Mouse (Mus musculus) olfactory bulb, adult 2 months (tissue): ENCODE measurements around the gene Tex50. TPM values are rescaled to one million over a fixed set of nuclear protein-coding genes. Genes with fewer than 3 reads are reported as not detected.
"Not testable (repeated sequence)": the region's sequence is repeated elsewhere in the genome, so short reads cannot be mapped to it uniquely, and the experiment has no call there.

Experiments
- H3K27ac ChIP-seq: fragments of 200-500 bp; 2 replicates; pipeline ENCODE4 v1.5.1; 2012; ENCODE audit warnings: low read depth, low read length; ENCODE audit not compliant: insufficient read depth
- H3K4me1 ChIP-seq: fragments of 200-500 bp; 2 replicates; pipeline ENCODE4 v1.6.1; 2012; ENCODE audit warnings: low read length; ENCODE audit not compliant: control insufficient read depth, insufficient read depth
- H3K4me3 ChIP-seq: fragments of 200-500 bp; 2 replicates; pipeline ENCODE4 v1.5.1; 2012; ENCODE audit warnings: mild to moderate bottlenecking, low read depth, low read length, moderate library complexity; ENCODE audit not compliant: insufficient read depth
- CTCF ChIP-seq: fragments of 200-500 bp; IDR thresholded peaks from 2 replicates; pipeline ENCODE4 v1.5.1; 2012; ENCODE audit warnings: low read depth, mild to moderate bottlenecking, low read length, moderate library complexity; ENCODE audit not compliant: insufficient read depth
- POLR2A ChIP-seq: fragments of 200-500 bp; IDR thresholded peaks from 2 replicates; pipeline ENCODE4 v1.6.1; 2012; ENCODE audit warnings: mild to moderate bottlenecking, low read depth, low read length, moderate library complexity; ENCODE audit not compliant: insufficient read depth
- WGBS: fragments of 180-500 bp; shearing (Covaris S2); methylation state at CpG from one replicate; pipeline ENCODE4 v1.1.7; 2018; 5-methylcytosine and 5-hydroxymethylcytosine counted together
- polyA plus RNA-seq: library from polyadenylated mRNA; stranded (reverse); fragments of >200 nt; gene quantifications from 2 replicates; pipeline ENCODE4 v1.2.4, GENCODE M21; 2012; ENCODE audit warnings: low replicate concordance; ENCODE audit not compliant: missing spikeins, insufficient read depth, insufficient read length

Gene Tex50
- not detected in 2 replicates for polyA plus RNA-seq

DNA sequence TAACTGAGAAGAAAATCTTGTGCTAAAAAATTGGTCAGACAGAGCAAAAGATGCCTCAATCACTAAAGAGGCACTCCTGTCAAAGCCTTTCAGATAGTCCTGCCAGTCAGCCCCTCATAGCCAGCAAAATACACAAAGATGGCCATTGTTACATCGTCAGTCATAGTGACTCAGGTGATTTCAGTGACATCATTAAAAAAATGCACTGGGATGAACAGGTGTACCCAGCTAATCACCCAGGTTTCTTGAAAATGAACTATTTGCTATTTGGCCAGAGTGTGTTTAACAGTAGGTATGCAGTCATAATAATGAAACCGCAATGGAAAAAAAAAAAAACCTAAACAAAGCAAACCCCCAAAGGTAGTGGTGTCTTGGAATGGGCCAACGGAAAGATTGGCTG, at the start of gene Tex50:
Tex50 (minus strand) TSS at position 101 of the 400 bp plus-strand sequence.
- 87% methylated on average over 3 of the region's 3 CpGs for WGBS
- H3K4me1 ChIP-seq: no peaks in the 10 kb centered on the region
- no peak within 1 kb of the TSS for H3K27ac ChIP-seq
- no peak within 1 kb of the TSS for H3K4me3 ChIP-seq
- TF ChIP-seq POLR2A (no peak), CTCF (no peak)

DNA sequence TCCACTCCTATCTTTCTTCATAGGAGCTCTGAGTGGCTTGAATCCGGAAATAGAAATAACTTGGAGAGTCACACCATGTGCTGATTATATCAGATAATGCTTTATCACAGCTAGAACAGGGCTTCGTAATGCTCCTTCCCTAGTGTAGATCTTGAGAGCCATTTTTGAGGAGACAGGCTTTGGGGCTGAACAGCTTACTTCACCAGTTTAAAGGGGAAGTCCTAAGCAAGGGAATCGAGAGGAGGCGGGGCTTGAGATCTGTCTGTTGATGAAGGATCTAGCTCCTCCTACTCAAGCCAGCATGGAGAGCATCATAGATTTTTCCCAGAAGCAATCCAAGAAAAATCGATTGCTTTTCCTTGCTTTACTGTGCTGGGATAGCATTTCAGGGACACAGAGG, 40.7 kb upstream of the Tex50 start:
- Histone ChIP-seq H3K4me3 (no peak overlapping the region), H3K4me1 (peaks cover 4% of the 10 kb centered on the region; the same call in 1 of the 2 replicates), H3K27ac (no peak overlapping the region)
- no peak for TF ChIP-seq CTCF
- TF ChIP-seq POLR2A: no peak
- WGBS: 85% methylated on average over 5 of the region's 5 CpGs

DNA sequence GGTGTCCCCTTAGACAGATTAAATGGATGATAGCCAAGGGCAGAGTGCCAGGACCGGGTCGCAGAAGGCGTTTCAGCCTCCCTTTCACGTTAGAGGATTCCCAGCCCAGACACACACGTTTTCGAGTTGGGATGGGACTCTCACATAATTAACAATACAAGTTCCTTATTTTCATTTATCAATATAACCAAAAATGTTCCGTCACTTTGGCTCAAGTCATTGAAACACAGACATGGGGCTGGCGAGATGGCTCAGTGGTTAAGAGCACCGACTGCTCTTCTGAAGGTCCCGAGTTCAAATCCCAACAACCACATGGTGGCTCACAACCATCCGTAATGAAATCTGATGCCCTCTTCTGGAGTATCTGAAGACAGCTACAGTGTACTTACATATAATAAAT, 37.2 kb upstream of the Tex50 start:
- H3K27ac ChIP-seq, H3K4me1 ChIP-seq: not testable (repeated sequence)
- H3K4me3 ChIP-seq: peak overlapping the region; percentile 17; the same call in 1 of the 2 replicates
- 26% methylated on average over 11 of the region's 11 CpGs for WGBS

DNA sequence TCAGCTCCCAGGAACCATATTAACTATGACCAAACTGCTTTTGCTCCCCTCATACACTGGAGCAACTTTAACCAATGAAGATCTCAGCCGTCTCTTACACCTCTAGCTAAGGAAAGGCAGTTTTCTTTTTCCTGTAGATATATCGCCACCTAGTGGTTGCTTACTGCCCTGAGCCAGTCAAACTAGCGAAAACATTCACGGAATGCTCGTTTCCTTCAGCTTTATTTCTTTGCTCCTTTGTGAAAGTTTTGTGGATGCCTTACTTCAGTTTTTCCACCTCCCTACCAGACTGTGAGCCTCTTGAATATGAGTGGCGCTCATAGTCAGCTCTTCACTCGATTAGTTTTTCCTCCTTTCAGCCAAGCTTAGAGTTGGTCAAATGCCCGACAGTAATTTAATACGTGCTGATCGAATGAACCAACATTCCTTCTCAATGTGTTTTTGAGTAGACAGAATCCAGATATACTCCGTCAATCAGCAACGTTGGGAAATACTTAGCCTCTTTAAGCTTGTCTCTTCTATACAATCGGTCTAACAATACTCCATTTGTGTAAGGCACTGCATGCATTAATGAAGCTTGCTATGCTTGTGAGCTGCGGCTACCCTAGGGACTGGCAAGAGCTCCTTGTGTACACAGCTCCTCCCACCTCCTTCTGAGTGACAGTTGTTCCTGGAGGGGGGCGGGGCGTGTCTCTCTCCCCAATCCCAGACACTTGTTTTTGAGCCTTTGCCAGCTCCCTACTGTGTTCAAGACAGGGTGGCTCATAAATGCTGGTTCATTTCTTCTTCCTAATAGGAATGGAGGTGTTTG, 36.6 kb upstream of the Tex50 start:
- H3K4me3 ChIP-seq: peak overlapping the region; percentile 17; the same call in 1 of the 2 replicates
- H3K27ac ChIP-seq: no peak overlapping the region
- H3K4me1 ChIP-seq: peaks cover 4% of the 10 kb centered on the region; the same call in 1 of the 2 replicates
- TF ChIP-seq POLR2A (no peak), CTCF (no peak)
- under 1% methylated on average over 16 of the region's 16 CpGs for WGBS

DNA sequence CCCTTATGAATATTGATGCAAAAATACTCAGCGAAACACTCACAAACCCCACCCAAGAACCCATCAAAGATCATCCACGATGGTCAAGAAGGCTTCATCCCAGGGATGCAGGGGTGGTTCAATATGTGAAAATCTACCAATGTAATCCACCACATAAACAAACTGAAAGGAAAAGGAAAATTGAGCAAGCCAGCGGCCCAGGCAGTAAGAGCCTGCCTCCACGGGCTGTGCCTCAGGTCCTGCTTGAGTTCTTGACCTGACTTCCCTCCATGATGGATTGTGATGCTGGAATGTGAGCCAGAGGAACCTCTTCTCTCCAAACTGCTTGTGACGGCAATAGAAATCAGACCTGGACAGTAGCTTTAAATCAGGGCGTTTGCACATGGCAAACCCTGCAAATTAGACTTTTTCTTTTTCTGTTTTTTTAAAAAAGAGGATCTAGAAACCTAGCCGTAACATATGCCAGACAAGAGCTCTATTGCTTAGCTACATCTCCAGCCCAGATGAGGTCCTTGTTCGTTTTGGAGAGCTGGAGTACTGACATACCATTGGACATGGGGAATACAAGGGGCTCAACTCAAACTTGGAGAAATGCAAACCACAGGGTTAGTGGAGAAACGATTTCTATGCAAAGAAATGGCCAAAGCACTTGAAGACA, 31.3 kb upstream of the Tex50 start:
- 82% methylated on average over 9 of the region's 9 CpGs for WGBS
- TF ChIP-seq POLR2A: no peak
- TF ChIP-seq CTCF: no peak
- Histone ChIP-seq H3K4me3 (no peak overlapping the region), H3K27ac (no peak overlapping the region), H3K4me1 (no peaks in the 10 kb centered on the region)

DNA sequence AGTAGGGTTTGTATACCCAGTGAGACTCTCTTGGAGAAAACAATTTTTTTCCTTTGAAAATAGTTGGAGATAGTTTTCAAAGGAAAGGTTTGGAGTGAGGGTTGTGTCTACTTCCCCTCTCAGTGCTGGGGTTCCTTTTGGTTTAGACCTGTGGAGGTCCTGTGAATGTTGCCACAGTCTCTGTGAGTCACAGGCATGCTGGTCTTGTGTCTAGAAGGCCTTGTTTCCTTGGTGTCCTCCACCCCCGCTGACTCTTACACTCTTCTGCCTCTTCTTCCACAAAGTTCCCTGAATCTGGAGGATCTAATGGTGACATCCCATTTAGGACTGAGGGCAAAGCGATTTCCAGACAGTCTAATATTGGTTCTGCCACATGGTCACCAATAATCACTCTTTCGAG, 26.3 kb upstream of the Tex50 start:
- TF ChIP-seq CTCF (no peak), POLR2A (no peak)
- WGBS: 98% methylated on average over 3 of the region's 3 CpGs
- Histone ChIP-seq H3K4me1 (no peaks in the 10 kb centered on the region), H3K27ac (no peak overlapping the region), H3K4me3 (no peak overlapping the region)

DNA sequence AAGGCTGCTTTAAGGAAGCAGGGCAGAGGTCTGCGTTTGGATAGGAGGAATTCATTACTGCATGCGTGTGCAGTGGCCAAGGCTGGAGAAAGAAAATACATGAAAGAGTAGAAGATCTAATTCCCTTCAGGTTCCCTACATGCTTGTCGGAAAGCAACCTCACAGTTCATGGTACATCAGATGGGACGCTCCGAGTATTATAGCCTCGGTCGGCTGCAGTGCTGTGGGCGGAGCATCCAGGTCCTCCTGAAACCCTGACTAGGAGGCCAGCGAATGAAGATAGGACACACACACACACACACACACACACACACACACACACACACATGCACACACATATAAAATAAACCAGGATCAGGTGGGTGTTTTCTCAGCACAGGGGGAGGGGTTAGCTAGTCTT, 24.6 kb upstream of the Tex50 start:
- Histone ChIP-seq H3K27ac (no peak overlapping the region), H3K4me1 (no peaks in the 10 kb centered on the region), H3K4me3 (no peak overlapping the region)
- TF ChIP-seq POLR2A (no peak), CTCF (no peak)
- WGBS: 65% methylated on average over 9 of the region's 9 CpGs

DNA sequence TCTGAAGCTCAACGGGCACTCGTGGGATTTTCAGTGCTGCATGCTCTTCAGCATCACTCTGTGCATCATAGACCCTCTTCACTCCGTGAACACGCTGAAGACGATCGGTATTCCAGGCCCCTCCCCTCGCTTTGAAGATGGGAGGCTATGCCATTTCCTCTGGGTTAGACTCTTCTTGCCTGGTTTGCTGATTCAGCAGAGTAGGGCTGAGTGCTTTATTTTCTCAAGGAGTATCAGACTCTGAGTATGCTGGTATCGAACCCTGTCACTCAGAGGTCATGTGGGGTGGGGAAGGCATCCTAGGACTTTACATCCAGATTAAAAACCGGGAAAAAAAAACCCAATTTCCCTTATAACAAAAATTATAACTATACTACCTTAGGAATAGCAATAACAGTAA, 23.3 kb upstream of the Tex50 start:
- H3K27ac ChIP-seq: no peak overlapping the region
- TF ChIP-seq POLR2A: no peak
- no peak overlapping the region for H3K4me3 ChIP-seq
- WGBS: 88% methylated on average over 9 of the region's 9 CpGs
- H3K4me1 ChIP-seq: no peaks in the 10 kb centered on the region

DNA sequence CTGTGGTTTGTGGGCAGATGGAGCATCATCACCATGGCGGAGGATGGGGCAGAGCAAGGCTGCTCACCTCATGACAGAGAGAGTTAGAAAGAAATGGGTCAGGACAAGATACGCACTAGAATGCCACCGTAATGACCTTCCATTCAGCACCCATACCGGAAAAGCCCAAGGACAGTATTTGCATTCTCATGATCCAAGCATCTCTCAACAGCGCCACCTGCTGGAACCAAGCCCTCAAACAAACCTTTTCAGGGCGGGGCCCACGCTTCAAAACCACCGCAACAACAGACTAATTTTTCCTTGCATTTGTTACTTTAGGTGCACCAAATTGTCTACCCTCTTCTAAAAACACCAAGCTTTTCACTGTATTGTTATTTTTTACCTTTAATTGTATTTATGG, 21.6 kb upstream of the Tex50 start:
- 54% methylated on average over 8 of the region's 8 CpGs for whole genome bisulfite sequencing
- H3K27ac ChIP-seq: no peak overlapping the region
- TF ChIP-seq CTCF: 0 out of 2 replicates have a peak, but pooled peaks have one; percentile 27
- TF ChIP-seq POLR2A: no peak

DNA sequence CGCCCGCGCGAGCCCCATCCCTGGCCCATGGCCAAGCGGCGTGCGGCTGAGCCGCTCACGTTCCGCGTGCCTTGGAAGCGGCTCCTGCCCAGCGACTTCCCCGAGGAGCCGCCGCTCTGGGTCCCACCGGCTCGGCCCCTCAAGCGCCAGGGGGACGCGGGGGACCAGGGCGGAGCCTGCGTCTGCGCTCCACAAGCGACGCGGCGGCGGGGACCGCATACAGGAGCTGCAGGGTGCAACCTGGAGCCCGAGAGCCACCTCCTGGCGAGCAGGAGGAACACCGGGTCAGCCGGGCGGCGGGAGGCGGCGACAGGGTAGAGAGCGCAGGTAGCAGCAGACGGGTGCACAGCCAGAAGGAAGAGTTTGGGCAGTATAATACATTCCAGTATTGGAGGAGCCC, 11.5 kb upstream of the Tex50 start:
- peak; percentile 58; the same call in 1 of the 2 replicates for TF ChIP-seq CTCF
- no peak for TF ChIP-seq POLR2A
- under 1% methylated on average over 40 of the region's 40 CpGs for WGBS
- H3K27ac ChIP-seq: no peak overlapping the region
- no peaks in the 10 kb centered on the region for H3K4me1 ChIP-seq
- H3K4me3 ChIP-seq: peak overlapping the region; percentile 58

More for the DNA sequence above, 21.6 kb upstream of the Tex50 start:
- Histone ChIP-seq H3K4me3 (no peak overlapping the region), H3K4me1 (no peaks in the 10 kb centered on the region)
